Mouse (Mus musculus) midbrain, embryonic 10.5 days (tissue): Measurements from ENCODE around the gene Kcnk10. TPM values are rescaled to one million over a fixed set of nuclear protein-coding genes. Genes with fewer than 3 reads are reported as not detected.

Source experiments
- DNase-seq: peaks from one replicate; pipeline ENCODE4 v3.0.0-alpha.2; 2017; ENCODE audit warnings: low spot score
- H3K27ac ChIP-seq: fragments of 300-500 bp; sonication (generic); replicated peaks from 2 replicates; pipeline ENCODE4 v1.5.1; 2016; ENCODE audit warnings: mild to moderate bottlenecking
- H3K27me3 ChIP-seq: fragments of 300-500 bp; sonication (generic); 2 replicates; pipeline ENCODE4 v1.6.1; 2016; ENCODE audit warnings: low read depth, mild to moderate bottlenecking; ENCODE audit not compliant: poor library complexity, severe bottlenecking
- H3K36me3 ChIP-seq: fragments of 300-500 bp; sonication (generic); 2 replicates; pipeline ENCODE4 v1.6.1; 2016; ENCODE audit warnings: mild to moderate bottlenecking, moderate library complexity
- H3K4me1 ChIP-seq: fragments of 300-500 bp; sonication (generic); 2 replicates; pipeline ENCODE4 v1.6.1; 2016
- H3K4me3 ChIP-seq: fragments of 300-500 bp; sonication (generic); 2 replicates; pipeline ENCODE4 v1.5.1; 2016; ENCODE audit warnings: mild to moderate bottlenecking, moderate library complexity
- H3K9me3 ChIP-seq: fragments of 300-500 bp; sonication (generic); replicated peaks from 2 replicates; pipeline ENCODE4 v1.6.1; 2016; ENCODE audit warnings: mild to moderate bottlenecking
- WGBS: fragments of 180-500 bp; shearing (Covaris S2); methylation state at CpG from one replicate; pipeline ENCODE4 v1.1.7; 2016; 5-methylcytosine and 5-hydroxymethylcytosine counted together
- polyA plus RNA-seq: library from polyadenylated mRNA; unstranded; fragments of >200 nt; fragmentation: Nextera tagmentation; extraction: Ambion mirVana; gene quantifications from 2 replicates; pipeline ENCODE4 v1.2.1, GENCODE M21; 2016

Kcnk10 gene
- polyA plus RNA-seq, 1 experiment from 2014 or later = 17.7 TPM

- no peaks in the 10 kb centered on the region for H3K27me3 ChIP-seq
- no peak for DNase-seq
- H3K4me1 ChIP-seq = peaks cover 72% of the 10 kb centered on the region
- 0 out of 2 replicates have a peak, but pooled peaks cover 4% of the 10 kb centered on the region for H3K36me3 ChIP-seq
- 72% methylated on average over 4 of the region's 4 CpGs for WGBS
- H3K4me3 ChIP-seq = 0 out of 2 replicates have a peak overlapping the region, but pooled peaks have one; percentile 1
- no peaks in the 10 kb centered on the region for H3K9me3 ChIP-seq
- peak overlapping the region; percentile 84 for H3K27ac ChIP-seq
These were observed 14.8 kb downstream of the Kcnk10 start for GRCm38 (mm10) chr12:98563261-98563660.

DNA sequence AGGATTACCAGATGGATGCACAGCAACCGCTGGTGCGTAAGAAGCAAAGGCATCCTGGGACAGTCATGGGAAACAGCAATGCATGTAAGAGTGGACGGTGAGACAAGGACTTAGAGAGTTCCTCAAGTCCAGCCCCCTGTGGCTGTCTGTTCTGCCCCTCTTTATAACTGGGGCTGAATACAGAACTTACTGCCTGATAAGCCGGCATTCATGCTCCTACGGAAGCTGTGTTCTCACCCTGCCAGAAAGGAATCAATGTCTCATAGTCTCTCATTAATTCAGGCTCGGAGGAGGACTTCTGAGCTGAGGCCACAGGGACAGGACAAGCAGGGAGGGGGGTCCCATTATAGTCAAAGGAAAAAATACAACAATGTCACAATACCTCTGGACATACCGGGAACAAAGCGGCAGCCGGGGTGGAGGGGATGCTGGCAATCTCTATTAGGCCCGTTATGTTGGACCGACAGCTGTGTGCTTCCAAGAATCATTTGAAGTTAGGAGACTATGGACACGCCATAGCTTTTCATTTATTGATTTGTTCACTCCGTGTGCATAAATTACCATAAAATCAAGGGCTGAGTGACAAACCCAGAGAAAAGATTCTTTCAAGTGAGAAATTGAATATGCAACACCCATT lies 15.7 kb downstream of the Kcnk10 start:
- Histone ChIP-seq H3K4me1 (peaks cover 67% of the 10 kb centered on the region), H3K27me3 (no peaks in the 10 kb centered on the region), H3K27ac (peak overlapping the region; percentile 87), H3K4me3 (peak overlapping the region; percentile 32), H3K9me3 (no peaks in the 10 kb centered on the region), H3K36me3 (0 out of 2 replicates have a peak, but pooled peaks cover 4% of the 10 kb centered on the region)
- WGBS = 33% methylated on average over 13 of the region's 13 CpGs
- DNase-seq = peak; percentile 83

GRCm38 (mm10) chr12:98560038-98560437 lies 18.1 kb downstream of the Kcnk10 start:
- 0 out of 2 replicates have a peak overlapping the region, but pooled peaks have one; percentile 33 for H3K27ac ChIP-seq
- H3K4me1 ChIP-seq = peaks cover 49% of the 10 kb centered on the region
- WGBS = 95% methylated on average over 3 of the region's 3 CpGs
- H3K4me3 ChIP-seq = no peak overlapping the region
- H3K27me3 ChIP-seq = no peaks in the 10 kb centered on the region
- 0 out of 2 replicates have a peak, but pooled peaks cover 4% of the 10 kb centered on the region for H3K36me3 ChIP-seq
- H3K9me3 ChIP-seq = no peaks in the 10 kb centered on the region
- DNase-seq = no peak

GRCm38 (mm10) chr12:98557013-98557677 lies 21.0 kb downstream of the Kcnk10 start:
- Histone ChIP-seq H3K36me3 (0 out of 2 replicates have a peak, but pooled peaks cover 4% of the 10 kb centered on the region), H3K9me3 (no peaks in the 10 kb centered on the region), H3K27ac (no peak overlapping the region), H3K4me1 (peaks cover 21% of the 10 kb centered on the region), H3K27me3 (no peaks in the 10 kb centered on the region), H3K4me3 (no peak overlapping the region)
- DNase-seq = no peak
- WGBS = 85% methylated on average over 7 of the region's 7 CpGs

GRCm38 (mm10) chr12:98549981-98550380 lies 28.1 kb downstream of the Kcnk10 start:
- H3K27me3 ChIP-seq = no peaks in the 10 kb centered on the region
- DNase-seq = no peak
- no peaks in the 10 kb centered on the region; the same call in 1 of the 2 replicates for H3K9me3 ChIP-seq
- H3K27ac ChIP-seq = no peak overlapping the region
- 91% methylated on average over 6 of the region's 6 CpGs for WGBS
- H3K36me3 ChIP-seq = no peaks in the 10 kb centered on the region
- no peaks in the 10 kb centered on the region; the same call in 1 of the 2 replicates for H3K4me1 ChIP-seq
- no peak overlapping the region for H3K4me3 ChIP-seq

DNA sequence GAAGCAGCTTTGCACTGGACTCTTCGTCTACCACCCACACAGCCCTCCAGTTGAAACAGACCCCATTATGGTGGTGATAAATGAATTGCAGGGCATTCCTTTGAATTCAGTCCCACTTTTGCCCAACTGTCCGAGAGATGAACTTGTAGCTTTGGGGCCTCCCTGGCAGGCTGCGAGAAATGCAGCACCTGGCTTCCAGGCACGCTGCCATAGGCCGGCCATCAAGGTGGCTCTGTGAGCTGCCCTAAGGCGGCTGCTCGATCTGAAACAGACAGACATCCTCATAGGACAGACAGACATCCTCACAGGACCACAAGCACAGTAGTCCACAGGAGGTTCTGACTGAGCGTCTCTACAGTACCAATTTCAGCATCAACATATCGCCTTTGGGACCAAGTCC lies 30.0 kb downstream of the Kcnk10 start:
- WGBS = 91% methylated on average over 9 of the region's 9 CpGs
- Histone ChIP-seq H3K9me3 (no peaks in the 10 kb centered on the region; the same call in 1 of the 2 replicates), H3K27me3 (no peaks in the 10 kb centered on the region), H3K36me3 (0 out of 2 replicates have a peak, but pooled peaks cover 4% of the 10 kb centered on the region), H3K27ac (no peak overlapping the region), H3K4me3 (no peak overlapping the region), H3K4me1 (no peaks in the 10 kb centered on the region; the same call in 1 of the 2 replicates)
- no peak for DNase-seq

DNA sequence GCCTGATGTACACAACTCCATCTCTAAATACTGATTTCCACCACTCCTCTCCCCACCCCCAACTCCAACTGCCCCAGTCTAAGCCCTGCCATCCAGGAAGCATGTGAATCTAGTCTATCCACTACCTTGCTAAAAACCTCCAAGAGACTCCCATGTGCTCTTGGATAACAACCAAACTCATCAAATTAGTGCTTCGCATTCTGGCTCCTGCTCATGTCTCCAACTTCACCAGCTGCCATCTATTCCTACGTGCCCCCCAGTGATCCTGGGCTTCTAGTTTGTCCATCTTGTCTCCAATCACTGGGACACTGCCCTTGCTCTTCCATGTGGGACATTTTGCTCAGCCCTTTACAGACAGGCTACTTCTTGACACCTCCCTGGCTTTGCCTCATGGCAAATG lies 32.2 kb downstream of the Kcnk10 start:
- no peak overlapping the region for H3K4me3 ChIP-seq
- no peak overlapping the region for H3K27ac ChIP-seq
- WGBS = 95% methylated on average over 2 of the region's 2 CpGs
- peaks cover 4% of the 10 kb centered on the region; the same call in 1 of the 2 replicates for H3K36me3 ChIP-seq
- no peak for DNase-seq
- H3K9me3 ChIP-seq = no peaks in the 10 kb centered on the region; the same call in 1 of the 2 replicates
- H3K27me3 ChIP-seq = no peaks in the 10 kb centered on the region
- no peaks in the 10 kb centered on the region; the same call in 1 of the 2 replicates for H3K4me1 ChIP-seq

DNA sequence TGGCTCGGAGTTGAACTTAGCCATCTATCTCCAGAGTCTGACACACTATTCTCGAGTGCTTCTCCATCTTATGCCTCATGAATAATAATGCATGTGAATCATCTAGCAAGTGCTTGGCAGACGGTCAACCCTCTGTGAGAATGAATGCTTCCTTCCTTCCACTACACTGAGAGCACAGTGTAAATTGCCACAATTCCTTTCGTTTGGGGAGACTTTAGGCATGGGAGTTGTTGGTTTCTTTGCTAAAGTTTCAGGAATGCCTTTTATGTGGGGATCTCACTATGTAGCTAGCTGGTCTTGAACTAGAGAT lies 32.9 kb downstream of the Kcnk10 start:
- WGBS = 93% methylated on average over 4 of the region's 4 CpGs
- Histone ChIP-seq H3K27ac (no peak overlapping the region), H3K27me3 (no peaks in the 10 kb centered on the region), H3K36me3 (peaks cover 7% of the 10 kb centered on the region; the same call in 1 of the 2 replicates), H3K4me1 (no peaks in the 10 kb centered on the region; the same call in 1 of the 2 replicates), H3K9me3 (no peaks in the 10 kb centered on the region; the same call in 1 of the 2 replicates), H3K4me3 (no peak overlapping the region)
- DNase-seq = no peak

GRCm38 (mm10) chr12:98544545-98545250 lies 33.4 kb downstream of the Kcnk10 start:
- no peaks in the 10 kb centered on the region for H3K27me3 ChIP-seq
- DNase-seq = no peak
- H3K4me1 ChIP-seq = no peaks in the 10 kb centered on the region; the same call in 1 of the 2 replicates
- no peak overlapping the region for H3K27ac ChIP-seq
- H3K9me3 ChIP-seq = no peaks in the 10 kb centered on the region; the same call in 1 of the 2 replicates
- WGBS = 90% methylated on average over 9 of the region's 9 CpGs
- H3K4me3 ChIP-seq = no peak overlapping the region
- peaks cover 8% of the 10 kb centered on the region; the same call in 1 of the 2 replicates for H3K36me3 ChIP-seq

- H3K27me3 ChIP-seq = no peaks in the 10 kb centered on the region
- WGBS = 92% methylated on average over 5 of the region's 5 CpGs
- DNase-seq = no peak
- no peak overlapping the region for H3K27ac ChIP-seq
- peaks cover 51% of the 10 kb centered on the region; the same call in 1 of the 2 replicates for H3K36me3 ChIP-seq
- H3K9me3 ChIP-seq = no peaks in the 10 kb centered on the region
- H3K4me3 ChIP-seq = no peak overlapping the region
- peaks cover 4% of the 10 kb centered on the region; the same call in 1 of the 2 replicates for H3K4me1 ChIP-seq
These were observed 41.4 kb downstream of the Kcnk10 start for GRCm38 (mm10) chr12:98536760-98537159.

- no peak for DNase-seq
- Histone ChIP-seq H3K9me3 (no peaks in the 10 kb centered on the region), H3K27ac (no peak overlapping the region), H3K27me3 (no peaks in the 10 kb centered on the region), H3K4me3 (no peak overlapping the region), H3K36me3 (peaks cover 52% of the 10 kb centered on the region; the same call in 1 of the 2 replicates), H3K4me1 (peaks cover 8% of the 10 kb centered on the region; the same call in 1 of the 2 replicates)
- 91% methylated on average over 6 of the region's 6 CpGs for WGBS
These were observed 42.1 kb downstream of the Kcnk10 start for GRCm38 (mm10) chr12:98536036-98536435.

DNA sequence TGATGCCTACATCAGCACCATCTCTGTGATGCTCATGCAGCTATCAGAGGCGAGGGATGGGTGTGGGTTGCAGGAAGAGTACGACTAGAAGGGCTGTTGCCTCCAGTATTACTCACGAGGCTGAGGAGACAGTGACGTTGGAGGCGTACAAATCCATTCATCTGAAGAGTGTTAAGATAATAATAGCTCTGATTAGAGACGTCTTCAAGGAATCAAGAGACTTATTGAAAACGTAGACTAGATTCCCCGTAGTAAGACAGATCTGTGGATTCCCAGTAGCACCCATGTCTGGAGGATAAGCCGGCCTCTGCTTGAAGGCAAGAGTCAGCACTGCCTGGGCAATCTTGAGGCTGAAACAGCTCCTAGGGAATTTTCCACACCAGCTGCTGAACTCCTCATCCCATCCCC lies 42.6 kb downstream of the Kcnk10 start:
- no peaks in the 10 kb centered on the region for H3K9me3 ChIP-seq
- 91% methylated on average over 9 of the region's 9 CpGs for WGBS
- peaks cover 8% of the 10 kb centered on the region; the same call in 1 of the 2 replicates for H3K4me1 ChIP-seq
- H3K27me3 ChIP-seq = no peaks in the 10 kb centered on the region
- H3K27ac ChIP-seq = no peak overlapping the region
- H3K4me3 ChIP-seq = no peak overlapping the region
- no peak for DNase-seq
- H3K36me3 ChIP-seq = peaks cover 50% of the 10 kb centered on the region; the same call in 1 of the 2 replicates
